Mouse (Mus musculus) bone marrow, adult 2 months (tissue): ENCODE measurements around the gene BC024978. TPM values are rescaled to one million over a fixed set of nuclear protein-coding genes. Genes with fewer than 3 reads are reported as not detected.
"Not testable (repeated sequence)": the region's sequence is repeated elsewhere in the genome, so short reads cannot be mapped to it uniquely, and the experiment has no call there.

Source experiments
- H3K27ac ChIP-seq: fragments of 200-500 bp; 2 replicates; pipeline ENCODE4 v1.5.1; 2012; ENCODE audit warnings: low read depth, mild to moderate bottlenecking, control low read depth, inconsistent platforms, low read length; ENCODE audit not compliant: control insufficient read depth, poor library complexity, insufficient read depth
- H3K4me1 ChIP-seq: fragments of 200-500 bp; 2 replicates; pipeline ENCODE4 v1.6.1; 2011; ENCODE audit warnings: low read length; ENCODE audit not compliant: control insufficient read depth, insufficient read depth
- H3K4me3 ChIP-seq: fragments of 200-500 bp; replicated peaks from 2 replicates; pipeline ENCODE3; 2011; ENCODE audit warnings: mild to moderate bottlenecking, low read depth, low read length, control low read depth; ENCODE audit not compliant: control insufficient read depth
- CTCF ChIP-seq: fragments of 200-500 bp; IDR thresholded peaks from 2 replicates; pipeline ENCODE4 v1.5.1; 2011; ENCODE audit warnings: low read length, control low read depth; ENCODE audit not compliant: control insufficient read depth, insufficient read depth
- POLR2A ChIP-seq: fragments of 200-500 bp; IDR thresholded peaks from 2 replicates; pipeline ENCODE4 v1.6.1; 2011; ENCODE audit warnings: low read depth, mild to moderate bottlenecking, control low read depth, low read length, borderline replicate concordance; ENCODE audit not compliant: control insufficient read depth
- WGBS: fragments of 180-500 bp; shearing (Covaris S2); methylation state at CpG from one replicate; pipeline ENCODE4 v1.1.7; 2018; 5-methylcytosine and 5-hydroxymethylcytosine counted together
- polyA plus RNA-seq: library from polyadenylated mRNA; stranded (reverse); fragments of >200 nt; gene quantifications from 2 replicates; pipeline ENCODE4 v1.2.4, GENCODE M21; 2011; ENCODE audit warnings: low replicate concordance; ENCODE audit not compliant: missing spikeins, insufficient read depth, insufficient read length

Gene BC024978
- polyA plus RNA-seq, 1 experiment: 2.5 TPM

GRCm38 (mm10) chr7:27231693-27232331 is 36.2 kb downstream of the BC024978 start:
- no peak overlapping the region for H3K27ac ChIP-seq
- WGBS: 59% methylated on average over 7 of the region's 7 CpGs
- no peak overlapping the region for H3K4me3 ChIP-seq
- no peak for TF ChIP-seq POLR2A
- TF ChIP-seq CTCF: no peak
- no peaks in the 10 kb centered on the region; the same call in 1 of the 2 replicates for H3K4me1 ChIP-seq

- Histone ChIP-seq H3K4me1 (no peaks in the 10 kb centered on the region), H3K4me3 (peak within 1 kb of the TSS; percentile 80), H3K27ac (no peak within 1 kb of the TSS)
- TF ChIP-seq CTCF (no peak), POLR2A (no peak; the same call in 1 of the 2 replicates)
- WGBS: under 1% methylated on average over 25 of the region's 25 CpGs
These were observed 37.2 kb downstream of the BC024978 start, which contains the start of gene Coq8b for GRCm38 (mm10) chr7:27232781-27233281. Gene Coq8b (plus strand): TSS chr7:27233023.

DNA sequence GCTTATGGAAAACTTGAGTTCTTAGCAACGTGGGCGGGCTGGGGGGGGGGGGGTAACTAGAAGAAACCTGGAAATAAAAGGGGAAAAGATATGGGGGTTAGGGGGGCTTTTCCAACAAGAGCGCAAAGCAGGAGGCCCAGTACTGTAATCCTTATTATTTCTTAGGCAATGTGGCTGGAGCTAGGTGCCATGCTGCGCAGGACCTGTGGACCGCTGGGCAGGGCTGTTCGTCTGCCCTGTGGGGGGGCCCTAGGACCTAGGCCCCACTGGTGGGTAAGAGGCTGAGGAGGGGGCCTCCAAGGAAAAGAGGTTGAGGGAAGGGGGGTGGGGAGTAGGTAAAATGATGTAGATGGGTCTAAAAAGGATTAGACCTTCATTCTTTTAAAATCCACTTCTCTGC is 37.7 kb downstream of the BC024978 start:
- 10% methylated on average over 6 of the region's 6 CpGs for WGBS
- peak overlapping the region; percentile 80 for H3K4me3 ChIP-seq
- no peak overlapping the region for H3K27ac ChIP-seq
- TF ChIP-seq CTCF: no peak
- no peak for TF ChIP-seq POLR2A
- H3K4me1 ChIP-seq: no peaks in the 10 kb centered on the region; the same call in 1 of the 2 replicates

- Histone ChIP-seq H3K4me1 (no peaks in the 10 kb centered on the region; the same call in 1 of the 2 replicates), H3K4me3 (no peak overlapping the region), H3K27ac (no peak overlapping the region)
- TF ChIP-seq CTCF (no peak), POLR2A (no peak)
- 83% methylated on average over 2 of the region's 2 CpGs for WGBS
These were observed 40.1 kb downstream of the BC024978 start for GRCm38 (mm10) chr7:27235726-27236125.

DNA sequence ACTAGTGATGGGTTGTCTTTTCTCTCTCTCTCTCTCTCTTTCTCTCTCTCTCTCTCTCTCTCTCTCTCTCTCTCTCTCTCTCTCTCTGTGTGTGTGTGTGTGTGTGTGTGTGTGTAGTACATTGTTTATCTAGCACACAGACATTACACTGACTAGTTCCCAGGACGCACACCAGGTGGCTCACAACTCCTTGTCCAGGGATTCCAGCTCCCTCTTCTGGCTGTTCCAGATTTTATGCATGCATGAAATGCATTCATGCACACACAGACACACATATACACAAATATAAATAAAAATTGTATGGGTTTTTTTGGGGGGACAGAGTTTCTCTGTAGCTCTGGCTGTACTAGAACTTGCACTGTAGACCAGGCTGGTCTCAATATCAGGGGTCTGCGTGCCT is 41.9 kb downstream of the BC024978 start:
- no peaks in the 10 kb centered on the region; the same call in 1 of the 2 replicates for H3K4me1 ChIP-seq
- TF ChIP-seq CTCF: no peak
- no peak for TF ChIP-seq POLR2A
- H3K27ac ChIP-seq: no peak overlapping the region
- no peak overlapping the region for H3K4me3 ChIP-seq
- 91% methylated on average over 2 of the region's 2 CpGs for WGBS

GRCm38 (mm10) chr7:27238568-27238967 is 43.0 kb downstream of the BC024978 start:
- WGBS: 44% methylated on average over 5 of the region's 5 CpGs
- TF ChIP-seq POLR2A: no peak
- TF ChIP-seq CTCF: no peak
- Histone ChIP-seq H3K4me3 (no peak overlapping the region), H3K4me1 (no peaks in the 10 kb centered on the region; the same call in 1 of the 2 replicates), H3K27ac (no peak overlapping the region)

GRCm38 (mm10) chr7:27243211-27243610 is 47.6 kb downstream of the BC024978 start:
- WGBS: 79% methylated on average over 8 of the region's 8 CpGs
- TF ChIP-seq POLR2A (no peak), CTCF (no peak)
- H3K4me1 ChIP-seq: no peaks in the 10 kb centered on the region; the same call in 1 of the 2 replicates
- H3K27ac ChIP-seq: no peak overlapping the region
- H3K4me3 ChIP-seq: no peak overlapping the region

DNA sequence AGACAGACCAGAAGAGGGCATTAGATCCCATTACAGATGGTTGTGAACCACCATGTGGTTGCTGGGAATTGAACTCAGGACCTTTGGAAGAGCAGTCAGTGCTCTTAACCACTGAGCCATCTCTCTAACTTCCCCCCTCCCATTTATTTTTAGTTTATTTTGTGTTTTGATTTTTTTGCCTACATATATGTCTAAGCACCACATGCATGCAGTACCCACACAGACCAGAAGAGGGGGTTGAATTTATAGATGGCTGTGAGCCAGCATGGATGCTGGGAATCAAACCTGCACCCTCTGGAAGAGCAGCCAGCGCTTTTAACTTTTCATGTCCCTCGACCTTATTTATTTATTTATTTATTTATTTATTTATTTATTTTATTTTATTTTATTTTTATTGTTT is 48.5 kb downstream of the BC024978 start:
- H3K27ac ChIP-seq, H3K4me1 ChIP-seq, H3K4me3 ChIP-seq: not testable (repeated sequence)
- whole genome bisulfite sequencing: 77% methylated on average over 2 of the region's 2 CpGs
